Mouse (Mus musculus): Measurements from ENCODE around the gene Rhox3e. TPM values are rescaled to one million over a fixed set of nuclear protein-coding genes. Genes with fewer than 3 reads are reported as not detected.
"Not testable (repeated sequence)": the region's sequence is repeated elsewhere in the genome, so short reads cannot be mapped to it uniquely, and the experiment has no call there.

The Rhox3e gene
- total RNA-seq (2021) = not detected
- long read RNA-seq, experiment 1 = 0 reads
- long read RNA-seq, experiment 2 = 0 reads

GRCm38 (mm10) chrX:37541719-37542118, at the start of gene Rhox3e:
TSS of gene Rhox3e (plus strand) at chrX:37542019.
- DNase-seq = not testable (repeated sequence)

GRCm38 (mm10) chrX:37514059-37514458, 27.8 kb upstream of the Rhox3e start, which contains the start of gene Rhox4d:
TSS of gene Rhox4d (plus strand) at chrX:37514359.
- not testable (repeated sequence) for DNase-seq

- not testable (repeated sequence) for DNase-seq
These were observed 11.7 kb upstream of the Rhox3e start, which contains the start of gene Rhox2e for GRCm38 (mm10) chrX:37530152-37530551. TSS of gene Rhox2e (plus strand) at chrX:37530452.

GRCm38 (mm10) chrX:37557112-37557511, 15.3 kb downstream of the Rhox3e start, which contains the start of gene Rhox4e:
TSS of gene Rhox4e (plus strand) at chrX:37557412.
- DNase-seq = not testable (repeated sequence)

GRCm38 (mm10) chrX:37571105-37571504, 29.3 kb downstream of the Rhox3e start, which contains the start of gene Rhox2f:
TSS of gene Rhox2f (plus strand) at chrX:37571405.
- not testable (repeated sequence) for DNase-seq

- DNase-seq = not testable (repeated sequence)
These were observed 30.8 kb downstream of the Rhox3e start for GRCm38 (mm10) chrX:37572638-37573037.

GRCm38 (mm10) chrX:37580692-37581091, 38.9 kb downstream of the Rhox3e start, which contains the start of gene Rhox3f:
TSS of gene Rhox3f (plus strand) at chrX:37580992.
- not testable (repeated sequence) for DNase-seq

Other genes with a start within 250 kb of the Rhox3e start
- not detected for gene Rhox3a2, start 162.0 kb upstream of the Rhox3e start, total RNA-seq (2021)
- gene Rhox4a2, start 151.2 kb upstream of the Rhox3e start, total RNA-seq (2021) = not detected
- not detected for gene Rhox2b, start 130.0 kb upstream of the Rhox3e start, total RNA-seq (2021)
- gene Rhox4b, start 109.5 kb upstream of the Rhox3e start, total RNA-seq (2021) = not detected
- gene Rhox2c, start 88.3 kb upstream of the Rhox3e start, total RNA-seq (2021) = not detected
- not detected for gene Rhox3c, start 83.4 kb upstream of the Rhox3e start, total RNA-seq (2021)
- not detected for gene Rhox4c, start 61.7 kb upstream of the Rhox3e start, total RNA-seq (2021)
- gene Rhox2d, start 48.6 kb upstream of the Rhox3e start, total RNA-seq (2021) = not detected
- not detected for gene Rhox4d, start 27.7 kb upstream of the Rhox3e start, total RNA-seq (2021)
- not detected for gene Rhox2e, start 11.6 kb upstream of the Rhox3e start, total RNA-seq (2021)
- gene Rhox4e, start 15.4 kb downstream of the Rhox3e start, total RNA-seq (2021) = not detected
- gene Rhox2f, start 29.4 kb downstream of the Rhox3e start, total RNA-seq (2021) = not detected
- gene Rhox3f, start 39.0 kb downstream of the Rhox3e start, total RNA-seq (2021) = not detected
- not detected for gene Rhox4f, start 65.7 kb downstream of the Rhox3e start, total RNA-seq (2021)
- not detected for gene Rhox3g, start 86.6 kb downstream of the Rhox3e start, total RNA-seq (2021)
- not detected for gene Rhox2g, start 101.5 kb downstream of the Rhox3e start, total RNA-seq (2021)
- gene Rhox4g, start 109.3 kb downstream of the Rhox3e start, total RNA-seq (2021) = not detected
- gene Rhox3h, start 126.7 kb downstream of the Rhox3e start, total RNA-seq (2021) = not detected
- gene Rhox2h, start 131.3 kb downstream of the Rhox3e start, total RNA-seq (2021) = not detected

Data from adrenal gland, postnatal 10 days (tissue).